Mouse (Mus musculus): ENCODE measurements around the gene Gm47985. TPM values are rescaled to one million over a fixed set of nuclear protein-coding genes. Genes with fewer than 3 reads are reported as not detected.
"Not testable (repeated sequence)": the region's sequence is repeated elsewhere in the genome, so short reads cannot be mapped to it uniquely, and the experiment has no call there.

Gene Gm47985
- polyA plus RNA-seq, 2 experiments = 2.0 to 2.2 TPM

- H3K27ac ChIP-seq = no peak overlapping the region
- no peak overlapping the region for H3K4me3 ChIP-seq (ENCODE audit: insufficient read depth in 1 of 2, low read depth in 2 of 2, low read length in 2 of 2)
- H3K4me2 ChIP-seq (ENCODE audit: low read depth) = no peak overlapping the region
- peaks cover 0 to 2% of the 10 kb centered on the region in 2 experiments; a peak in 1 of 4 replicates for H3K4me1 ChIP-seq (replicated peaks; ENCODE audit: control insufficient read depth in 2 of 2, insufficient read depth in 2 of 2, low read length in 1 of 2)
- TF ChIP-seq CTCF (IDR thresholded peaks at IDR 0.05; ENCODE audit: low read depth) (no peak), EP300 (IDR thresholded peaks at IDR 0.05; ENCODE audit: low read depth) (no peak)
- H3K27me3 ChIP-seq (ENCODE audit: control insufficient read depth, insufficient read depth, low read length) = no peaks in the 10 kb centered on the region
- no peaks in the 10 kb centered on the region for H3K9me3 ChIP-seq (ENCODE audit: control insufficient read depth, low read length)
- DNase-seq (ENCODE audit: low read depth in 3 of 3, low spot score in 3 of 3) (no peak), ATAC-seq (ENCODE audit: insufficient read depth) (no peak)
- no peak overlapping the region for H3K9ac ChIP-seq (replicated peaks)
- H3K36me3 ChIP-seq (replicated peaks; ENCODE audit: control insufficient read depth, insufficient read depth, low read depth) = no peaks in the 10 kb centered on the region
These were observed 34.5 kb upstream of the Gm47985 start for GRCm38 (mm10) chr1:151147801-151148200.

- WGBS (ENCODE audit: insufficient replicate concordance) = 73% methylated on average over 7 of the region's 7 CpGs
- H3K36me3 ChIP-seq (replicated peaks; ENCODE audit: control insufficient read depth, insufficient read depth, low read depth) = no peaks in the 10 kb centered on the region
- H3K9me3 ChIP-seq (ENCODE audit: control insufficient read depth, low read length) = no peaks in the 10 kb centered on the region
- H3K27me3 ChIP-seq (ENCODE audit: control insufficient read depth, insufficient read depth, low read length) = no peaks in the 10 kb centered on the region
- H3K4me1 ChIP-seq (replicated peaks; ENCODE audit: control insufficient read depth in 2 of 2, insufficient read depth in 2 of 2, low read length in 1 of 2) = peaks cover 0 to 2% of the 10 kb centered on the region in 2 experiments; a peak in 1 of 4 replicates
- H3K27ac ChIP-seq = no peak overlapping the region
- DNase-seq (ENCODE audit: low read depth in 3 of 3, low spot score in 3 of 3) (no peak), ATAC-seq (ENCODE audit: insufficient read depth) (no peak)
- H3K4me3 ChIP-seq (ENCODE audit: insufficient read depth in 1 of 2, low read depth in 2 of 2, low read length in 2 of 2) = no peak overlapping the region
- TF ChIP-seq EP300 (IDR thresholded peaks at IDR 0.05; ENCODE audit: low read depth) (no peak), CTCF (IDR thresholded peaks at IDR 0.05; ENCODE audit: low read depth) (no peak)
- H3K4me2 ChIP-seq (ENCODE audit: low read depth) = no peak overlapping the region
- H3K9ac ChIP-seq (replicated peaks) = no peak overlapping the region
These were observed 32.1 kb upstream of the Gm47985 start for GRCm38 (mm10) chr1:151150211-151150610.

GRCm38 (mm10) chr1:151151089-151151488 lies 31.2 kb upstream of the Gm47985 start:
- Histone ChIP-seq H3K4me2 (ENCODE audit: low read depth) (no peak overlapping the region), H3K4me3 (ENCODE audit: insufficient read depth in 1 of 2, low read depth in 2 of 2, low read length in 2 of 2) (no peak overlapping the region), H3K9ac (replicated peaks) (no peak overlapping the region), H3K36me3 (replicated peaks; ENCODE audit: control insufficient read depth, insufficient read depth, low read depth) (no peaks in the 10 kb centered on the region), H3K9me3 (ENCODE audit: control insufficient read depth, low read length) (no peaks in the 10 kb centered on the region), H3K27me3 (ENCODE audit: control insufficient read depth, insufficient read depth, low read length) (no peaks in the 10 kb centered on the region), H3K27ac (no peak overlapping the region), H3K4me1 (replicated peaks; ENCODE audit: control insufficient read depth in 2 of 2, insufficient read depth in 2 of 2, low read length in 1 of 2) (peaks cover 0 to 3% of the 10 kb centered on the region in 2 experiments; a peak in 1 of 4 replicates)
- WGBS (ENCODE audit: insufficient replicate concordance) = 50% methylated on average over 2 of the region's 2 CpGs
- no peak for TF ChIP-seq CTCF (IDR thresholded peaks at IDR 0.05; ENCODE audit: low read depth)
- TF ChIP-seq EP300 (IDR thresholded peaks at IDR 0.05; ENCODE audit: low read depth) = no peak
- DNase-seq (ENCODE audit: low read depth in 3 of 3, low spot score in 3 of 3) (no peak), ATAC-seq (ENCODE audit: insufficient read depth) (no peak)

- H3K27ac ChIP-seq = no peak overlapping the region
- no peak for TF ChIP-seq EP300 (IDR thresholded peaks at IDR 0.05; ENCODE audit: low read depth)
- no peak for TF ChIP-seq CTCF (IDR thresholded peaks at IDR 0.05; ENCODE audit: low read depth)
These were observed 29.2 kb upstream of the Gm47985 start for GRCm38 (mm10) chr1:151153056-151153652.

GRCm38 (mm10) chr1:151154131-151154530 lies 28.2 kb upstream of the Gm47985 start:
- not testable (repeated sequence) for H3K4me2 ChIP-seq (ENCODE audit: low read depth); DNase-seq (ENCODE audit: low read depth in 3 of 3, low spot score in 3 of 3); H3K9me3 ChIP-seq (ENCODE audit: control insufficient read depth, low read length); H3K9ac ChIP-seq (replicated peaks); H3K4me3 ChIP-seq (ENCODE audit: insufficient read depth in 1 of 2, low read depth in 2 of 2, low read length in 2 of 2); H3K36me3 ChIP-seq (replicated peaks; ENCODE audit: control insufficient read depth, insufficient read depth, low read depth); H3K27ac ChIP-seq; ATAC-seq (ENCODE audit: insufficient read depth); H3K27me3 ChIP-seq (ENCODE audit: control insufficient read depth, insufficient read depth, low read length)
- WGBS (ENCODE audit: insufficient replicate concordance) = 77% methylated on average over 9 of the region's 9 CpGs
- peaks cover 0 to 13% of the 10 kb centered on the region in 2 experiments; a peak in 3 of 4 replicates for H3K4me1 ChIP-seq (replicated peaks; ENCODE audit: control insufficient read depth in 2 of 2, insufficient read depth in 2 of 2, low read length in 1 of 2)

More at GRCm38 (mm10) chr1:151153056-151153652, 29.2 kb upstream of the Gm47985 start:
- Histone ChIP-seq H3K36me3 (replicated peaks; ENCODE audit: control insufficient read depth, insufficient read depth, low read depth) (no peaks in the 10 kb centered on the region), H3K27me3 (ENCODE audit: control insufficient read depth, insufficient read depth, low read length) (no peaks in the 10 kb centered on the region), H3K4me3 (ENCODE audit: insufficient read depth in 1 of 2, low read depth in 2 of 2, low read length in 2 of 2) (no peak overlapping the region), H3K9ac (replicated peaks) (no peak overlapping the region), H3K4me1 (replicated peaks; ENCODE audit: control insufficient read depth in 2 of 2, insufficient read depth in 2 of 2, low read length in 1 of 2) (peaks cover 0 to 13% of the 10 kb centered on the region in 2 experiments; a peak in 3 of 4 replicates), H3K9me3 (ENCODE audit: control insufficient read depth, low read length) (no peaks in the 10 kb centered on the region), H3K4me2 (ENCODE audit: low read depth) (no peak overlapping the region)
- ATAC-seq (ENCODE audit: insufficient read depth) (no peak), DNase-seq (ENCODE audit: low read depth in 3 of 3, low spot score in 3 of 3) (no peak)
- 61% methylated on average over 6 of the region's 6 CpGs for WGBS (ENCODE audit: insufficient replicate concordance)
